ENCODE assay signal across 8 mouse cellular contexts in the genomic region with DNA sequence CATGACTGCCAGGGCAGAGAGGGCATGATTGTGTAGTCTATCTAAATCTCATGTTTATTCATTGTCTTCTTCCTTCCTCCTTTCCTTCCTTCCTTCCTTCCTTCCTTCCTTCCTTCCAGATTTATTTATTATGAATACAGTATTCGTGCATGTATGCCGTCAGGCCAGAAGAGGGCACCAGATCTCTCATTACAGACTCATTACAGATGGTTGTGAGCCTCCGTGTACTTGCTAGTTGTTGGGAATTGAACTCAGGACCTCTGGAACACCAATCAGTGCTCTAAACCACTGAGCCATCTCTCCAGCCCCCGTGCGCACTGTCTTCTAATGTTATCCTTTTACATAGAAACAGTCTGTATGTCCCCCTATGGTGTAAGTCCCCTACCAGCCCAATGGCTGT.
DNase-seq lines count a peak whose midpoint lies in the region; ATAC-seq lines count a peak whose summit lies in the region.

No protein-coding gene starts in this region.

- ATAC-seq in erythroid progenitor cell, adult 5-6 weeks (replicated peaks; ENCODE audit: low FRiP score, poor library complexity, severe bottlenecking), result no peak

- intact Hi-C loops in heart, postnatal 25 days (cut with DNase I), result loop anchor here (1.0 to 5.0 kb wide), 2 partner anchors 301 to 409 kb away; no protein-coding TSS in a partner anchor

- peak; percentile 46 for DNase-seq in heart, postnatal 4 days
- DNase-seq in heart, postnatal 25 days (ENCODE audit: low spot score), result no peak
- DNase-seq in thymus, postnatal 25 days, result peak; percentile 13
- no peak for DNase-seq in thymus, adult 18-20 months
- peak; percentile 79 to 84 for DNase-seq in cerebellum, postnatal 10 days
- peak; percentile 7 to 59 for DNase-seq in kidney, postnatal 36 days
- no peak for DNase-seq in yolk sac, embryonic 10.5 days (ENCODE audit: low spot score)

Comparison
In these comparisons a context has a peak if more than half of its experiments do, and no peak if none do; other contexts are left out.
1. DNase-seq: peak in heart, postnatal 4 days (single experiment), thymus, postnatal 25 days (single experiment), cerebellum, postnatal 10 days (2 of 2) and kidney, postnatal 36 days (2 of 2); none in heart, postnatal 25 days (single experiment), thymus, adult 18-20 months (0 of 2) and yolk sac, embryonic 10.5 days (single experiment).